Mouse (Mus musculus) erythroblast, embryonic 14.5 days (primary cell): ENCODE results near the gene Otog.

Experiments
- GATA1 ChIP-seq: IDR thresholded peaks from 2 replicates; pipeline ENCODE4 v1.6.1; 2012; ENCODE audit warnings: low read length, inconsistent platforms, mixed read lengths
- TAL1 ChIP-seq: IDR thresholded peaks from 3 replicates; pipeline ENCODE4 v1.6.1; 2012; ENCODE audit warnings: low read length, inconsistent platforms, mixed read lengths

DNA sequence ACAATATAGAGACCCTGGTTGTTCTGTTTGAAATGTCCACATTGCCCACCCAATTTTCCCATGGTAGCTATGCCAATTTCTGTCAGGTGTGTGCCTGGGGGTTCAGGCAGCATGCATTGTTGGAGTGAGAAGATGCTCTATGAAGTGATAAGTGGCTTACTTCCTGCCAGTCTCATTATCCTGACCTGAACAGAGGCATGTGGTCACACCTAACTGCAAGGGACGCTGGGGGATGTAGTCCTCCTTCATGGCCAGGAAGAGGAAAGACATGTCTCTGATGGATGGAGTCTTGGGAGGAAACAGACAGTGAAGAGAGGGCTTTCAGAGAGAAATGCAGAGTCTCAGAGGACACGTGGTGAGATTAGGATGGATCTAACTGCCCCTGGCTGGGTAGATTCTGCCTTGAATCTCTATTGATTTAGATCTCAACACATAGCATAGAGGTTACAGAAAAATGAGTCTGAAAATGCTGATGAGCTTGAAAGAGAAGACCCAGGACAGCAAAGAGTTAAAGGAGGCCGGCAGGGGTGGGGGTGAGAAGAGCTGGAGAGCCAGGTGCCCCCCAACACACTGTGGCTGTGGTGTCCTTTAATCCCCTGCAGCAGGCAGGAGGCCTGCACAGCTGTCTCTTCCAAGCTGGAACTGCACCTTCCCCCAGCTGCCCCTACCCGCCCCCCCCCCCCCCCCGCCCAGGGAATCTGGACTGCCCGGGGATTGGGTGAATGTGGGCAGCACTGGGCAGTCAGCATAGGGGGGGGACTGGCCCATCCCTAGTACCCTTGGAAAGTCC lies 73.6 kb downstream of the Otog start:
- TF ChIP-seq GATA1 (no peak), TAL1 (no peak)
